Mouse (Mus musculus) hindlimb bud, embryonic 11.5 days (tissue): ENCODE measurements around the gene Slc6a21.

Experiments
- DNase-seq: peaks from one replicate; pipeline ENCODE4 v3.0.0-alpha.2; 2012; ENCODE audit warnings: low read depth, low spot score; ENCODE audit errors: extremely low spot score

Slc6a21 gene

DNA sequence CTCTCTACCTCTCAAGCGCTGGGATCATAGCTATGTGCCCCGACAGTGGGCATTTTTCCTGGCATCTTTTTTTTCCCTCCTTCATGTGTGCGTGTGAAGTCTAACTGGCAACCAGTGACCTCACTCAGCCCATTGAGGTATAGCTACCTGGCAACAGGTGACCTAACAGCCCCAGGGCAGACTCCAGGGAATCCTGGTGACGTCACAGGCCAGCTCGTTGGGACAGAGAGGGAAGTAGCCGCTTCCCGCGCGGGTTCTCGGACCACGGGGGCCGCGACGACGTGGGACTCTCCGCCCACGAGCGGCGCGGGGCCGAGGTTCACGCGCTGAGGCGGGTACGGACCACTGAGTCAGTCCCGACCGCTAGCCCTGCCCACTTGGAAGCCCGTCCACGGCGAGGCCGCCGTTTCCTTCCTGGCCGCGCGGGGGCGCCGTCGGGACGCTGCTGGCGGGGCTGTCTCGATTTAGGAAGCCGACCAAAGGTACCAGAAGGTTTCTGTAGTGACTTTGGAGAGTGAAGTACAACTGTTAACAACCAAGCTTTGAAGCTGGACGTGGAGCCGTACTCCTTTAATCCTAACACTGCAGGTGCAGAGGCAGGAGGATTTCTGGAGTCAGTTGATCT, at the start of gene Slc6a21:
Gene Slc6a21 (plus strand): TSS at position 378 of the 625 bp plus-strand sequence.
- no peak for DNase-seq

DNA sequence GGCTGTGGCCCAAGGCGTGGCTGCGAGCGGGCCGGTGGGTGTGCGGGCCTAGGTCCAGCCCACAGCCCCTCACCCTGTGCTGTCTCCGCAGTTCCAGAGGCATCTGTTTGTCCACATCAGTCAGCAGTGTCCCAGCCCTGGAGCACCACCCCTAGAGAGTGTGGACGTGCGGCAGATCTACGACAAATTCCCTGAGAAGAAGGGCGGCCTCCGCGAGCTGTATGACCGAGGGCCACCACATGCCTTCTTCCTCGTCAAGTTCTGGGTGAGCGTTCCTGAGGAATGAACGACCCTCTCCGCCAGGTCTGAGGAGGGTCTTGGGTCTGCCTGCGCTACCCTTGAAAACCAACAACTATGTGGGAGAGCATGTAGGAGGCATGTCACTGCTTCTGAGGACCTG, 48.8 kb upstream of the Slc6a21 start:
- no peak for DNase-seq

DNA sequence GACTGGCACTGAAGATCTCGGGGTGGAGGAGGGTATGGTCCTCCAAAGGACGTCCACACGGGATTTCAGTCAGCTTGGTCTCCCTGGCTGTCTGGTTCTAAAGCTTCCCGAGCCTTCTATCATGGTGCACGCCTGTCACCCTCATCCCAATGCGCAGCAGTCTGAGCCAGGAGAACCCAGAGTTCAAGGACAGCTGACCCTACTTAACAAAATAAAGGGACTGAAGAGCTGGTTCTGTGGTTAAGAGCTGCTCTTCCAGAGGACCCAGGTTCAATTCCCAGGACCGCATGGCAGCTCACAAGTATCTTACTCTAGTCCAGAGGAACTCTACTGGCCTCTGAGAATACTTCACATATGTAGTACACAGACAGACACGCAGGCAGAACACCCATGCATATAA, 48.3 kb upstream of the Slc6a21 start:
- DNase-seq: no peak

DNA sequence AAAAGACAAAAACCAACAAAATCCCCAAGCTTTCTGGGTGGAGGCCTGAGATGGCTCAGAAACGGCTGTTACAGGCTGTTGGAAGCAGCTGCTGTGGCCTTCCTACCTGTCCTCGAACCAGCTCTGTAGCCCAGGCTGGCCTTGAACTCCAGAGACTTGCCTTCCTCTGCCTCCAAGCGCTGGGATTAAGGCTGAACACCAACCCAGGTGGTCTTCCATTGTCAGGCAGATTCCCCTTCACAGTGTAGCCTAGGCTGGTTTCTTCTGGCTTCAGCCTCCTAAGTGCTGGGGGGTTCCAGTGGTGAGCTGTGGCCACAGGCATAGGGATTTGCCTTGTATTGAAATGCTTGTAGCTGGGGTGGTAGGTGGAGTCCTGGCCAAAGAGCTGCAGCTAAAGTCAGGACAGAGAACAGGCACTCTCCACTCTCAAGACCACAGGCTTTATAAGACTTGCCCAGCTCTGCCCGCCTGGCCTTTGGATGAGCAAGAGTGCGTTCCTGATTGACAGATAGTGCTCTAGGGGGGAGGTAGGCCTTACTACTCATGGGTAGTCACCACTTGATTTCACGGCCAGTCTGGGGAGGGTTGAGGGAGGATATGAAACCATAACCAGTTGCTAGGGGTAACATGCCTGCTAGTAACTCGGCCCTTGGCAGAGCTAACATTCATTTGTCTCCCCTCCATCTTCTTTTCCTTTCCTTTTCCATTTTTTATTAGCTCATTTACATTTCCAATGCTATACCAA, 47.7 kb upstream of the Slc6a21 start:
- DNase-seq: no peak

DNA sequence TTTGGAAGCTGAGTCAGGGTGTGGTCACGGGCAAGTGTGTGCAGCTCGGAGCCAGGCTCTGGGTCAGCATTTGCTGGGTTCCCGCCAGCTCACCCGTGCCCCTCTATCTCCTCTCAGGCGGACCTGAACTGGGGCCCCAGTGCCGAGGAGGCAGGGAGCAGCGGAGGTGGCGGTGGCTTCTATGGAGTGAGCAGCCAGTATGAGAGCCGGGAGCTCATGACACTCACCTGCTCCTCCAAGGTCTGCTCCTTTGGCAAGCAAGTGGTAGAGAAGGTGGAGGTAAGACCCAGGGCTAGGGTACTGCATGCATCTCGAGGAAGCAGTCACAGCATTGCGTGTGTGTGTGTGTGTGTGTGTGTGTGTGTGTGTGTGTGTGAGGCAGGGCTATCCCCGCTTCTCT, 46.1 kb upstream of the Slc6a21 start:
- DNase-seq: no peak

DNA sequence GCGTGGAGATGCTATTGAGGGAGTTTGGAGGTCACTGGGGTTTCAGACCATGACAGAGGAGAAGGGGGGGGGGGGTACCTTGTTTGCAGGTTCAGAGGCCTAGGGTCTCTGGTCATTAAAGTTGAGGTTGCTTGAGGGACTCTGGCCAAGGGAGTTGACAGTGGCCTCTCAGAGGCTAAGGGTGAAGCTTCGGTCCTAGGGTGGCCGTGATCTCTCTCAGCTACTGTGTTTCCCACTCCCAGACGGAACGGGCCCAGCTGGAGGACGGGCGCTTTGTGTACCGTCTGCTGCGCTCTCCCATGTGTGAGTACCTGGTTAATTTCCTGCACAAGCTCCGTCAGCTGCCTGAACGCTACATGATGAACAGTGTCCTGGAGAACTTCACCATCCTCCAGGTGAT, 45.4 kb upstream of the Slc6a21 start:
- DNase-seq: no peak

DNA sequence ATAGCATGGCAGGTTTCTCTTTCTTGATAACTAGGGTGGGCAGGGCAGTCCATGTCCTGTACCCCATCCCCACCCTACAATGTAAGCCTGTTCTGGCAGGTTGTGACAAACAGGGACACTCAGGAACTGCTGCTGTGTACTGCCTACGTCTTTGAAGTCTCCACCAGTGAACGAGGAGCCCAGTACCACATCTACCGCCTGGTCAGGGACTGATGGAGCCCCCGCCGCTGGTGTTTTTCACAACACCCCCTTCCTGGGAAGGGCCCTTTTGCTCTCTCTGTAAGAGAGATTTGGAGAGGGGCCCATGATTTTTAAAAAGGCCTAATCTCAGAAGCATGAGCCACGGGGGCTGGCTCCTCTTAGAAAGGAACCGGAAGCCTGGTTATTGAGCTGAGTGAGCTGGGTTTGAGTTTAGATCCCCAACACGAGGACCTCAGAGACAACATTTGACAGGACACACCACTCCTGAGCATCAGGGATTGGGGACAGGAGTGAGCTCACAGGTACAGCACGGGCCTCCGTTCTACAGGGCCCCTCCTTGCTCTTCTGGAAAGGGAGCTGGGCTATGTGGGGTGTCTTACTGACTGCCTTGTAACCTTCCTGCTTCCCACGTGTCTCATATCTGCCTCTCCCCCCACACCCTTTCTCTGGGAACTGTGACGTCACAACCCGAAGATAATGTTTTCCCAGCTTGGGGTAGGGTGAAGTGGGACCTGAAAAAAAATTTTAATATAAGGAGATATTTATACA, 44.4 kb upstream of the Slc6a21 start:
- no peak for DNase-seq

DNA sequence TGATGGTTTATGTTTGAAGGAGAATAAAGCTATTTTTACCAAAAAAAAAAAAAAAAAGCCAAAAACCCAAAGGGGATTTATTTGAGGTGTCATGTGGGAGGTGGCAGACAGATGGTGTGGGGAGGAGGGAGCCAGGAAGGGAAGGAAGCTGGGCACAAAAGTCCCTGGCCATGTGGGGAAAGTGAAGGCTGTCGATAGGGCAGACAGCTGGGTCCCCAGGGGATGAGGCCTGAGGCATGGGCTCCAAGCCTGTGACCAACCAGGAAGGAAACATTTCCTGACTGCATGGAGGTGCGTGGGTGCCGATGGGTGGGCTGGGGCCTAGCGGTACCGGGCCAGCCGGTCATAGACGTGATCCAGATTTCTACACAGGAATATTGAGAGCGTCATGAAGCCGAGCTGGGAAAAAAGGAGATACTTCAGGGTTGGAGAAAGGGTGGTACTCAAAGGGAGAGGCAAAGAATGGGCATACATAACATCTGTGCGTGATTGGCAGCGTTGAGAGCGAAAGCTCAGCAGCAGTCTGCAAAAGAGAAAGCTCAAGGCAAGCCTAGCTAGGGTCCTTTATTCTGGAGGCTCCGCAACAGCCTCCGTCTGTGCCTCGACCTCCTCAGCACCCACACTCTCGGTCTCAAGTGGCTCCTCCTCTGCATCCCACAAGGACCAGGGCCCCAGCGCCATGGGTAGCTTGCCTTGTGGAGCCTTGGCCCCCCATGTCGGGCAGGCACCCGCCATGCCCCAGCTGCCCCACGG, 43.6 kb upstream of the Slc6a21 start:
- DNase-seq: no peak

DNA sequence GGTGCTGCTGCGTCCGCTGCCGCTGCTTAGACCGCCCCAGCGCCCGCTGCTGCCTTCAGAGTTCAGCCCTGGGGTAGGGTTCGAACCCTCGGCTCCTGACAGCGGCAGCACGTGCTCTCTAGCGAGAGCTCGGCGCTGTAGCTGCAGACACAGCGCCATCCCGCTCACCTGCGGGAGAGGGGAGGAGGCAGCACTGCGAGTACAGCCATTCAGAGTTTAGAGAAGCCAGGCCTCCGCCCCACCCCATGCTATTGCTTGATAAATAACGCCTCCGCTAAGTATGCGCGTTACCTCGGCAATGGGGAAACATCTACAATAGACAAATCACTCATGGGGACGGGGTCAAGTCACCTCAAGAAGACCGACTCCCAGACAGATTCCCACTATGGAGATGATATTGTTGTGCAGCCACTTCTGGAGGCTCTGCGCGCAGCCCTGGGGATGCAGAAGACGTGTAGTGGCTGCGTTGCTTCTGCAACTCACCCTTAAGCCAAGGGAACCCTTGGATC, 42.9 kb upstream of the Slc6a21 start:
- DNase-seq: no peak

DNA sequence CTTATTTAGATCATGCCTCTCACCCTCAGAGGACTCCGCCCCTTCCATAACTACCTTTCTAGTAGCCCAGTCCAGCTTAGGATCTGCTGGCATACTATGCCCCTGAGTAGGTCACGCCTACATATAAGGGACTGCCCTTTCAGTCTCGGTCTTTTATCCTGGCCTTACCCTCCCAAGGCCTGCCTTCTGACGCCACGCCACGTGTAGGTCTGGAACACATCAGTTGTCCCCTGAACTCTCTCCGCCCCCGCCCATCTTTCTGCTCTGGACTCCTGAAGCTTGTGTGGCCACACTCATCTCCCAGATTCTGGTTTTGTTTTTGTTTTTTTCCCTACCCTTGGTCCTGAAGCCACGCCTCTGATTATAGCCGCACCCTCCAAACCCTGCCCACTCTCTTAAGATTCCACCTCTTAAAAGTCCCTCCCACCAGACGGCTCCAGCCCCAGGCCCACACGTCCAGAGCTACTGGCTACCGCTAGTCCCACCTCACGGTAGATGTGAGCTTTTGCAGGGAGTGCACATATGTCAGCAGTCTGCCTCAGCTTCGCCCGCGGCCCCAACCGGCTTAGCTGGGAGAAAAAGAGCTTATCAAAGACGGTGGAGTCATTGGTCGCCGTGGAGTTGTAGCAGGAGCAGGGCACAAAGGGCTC, 42.3 kb upstream of the Slc6a21 start:
- DNase-seq: no peak

DNA sequence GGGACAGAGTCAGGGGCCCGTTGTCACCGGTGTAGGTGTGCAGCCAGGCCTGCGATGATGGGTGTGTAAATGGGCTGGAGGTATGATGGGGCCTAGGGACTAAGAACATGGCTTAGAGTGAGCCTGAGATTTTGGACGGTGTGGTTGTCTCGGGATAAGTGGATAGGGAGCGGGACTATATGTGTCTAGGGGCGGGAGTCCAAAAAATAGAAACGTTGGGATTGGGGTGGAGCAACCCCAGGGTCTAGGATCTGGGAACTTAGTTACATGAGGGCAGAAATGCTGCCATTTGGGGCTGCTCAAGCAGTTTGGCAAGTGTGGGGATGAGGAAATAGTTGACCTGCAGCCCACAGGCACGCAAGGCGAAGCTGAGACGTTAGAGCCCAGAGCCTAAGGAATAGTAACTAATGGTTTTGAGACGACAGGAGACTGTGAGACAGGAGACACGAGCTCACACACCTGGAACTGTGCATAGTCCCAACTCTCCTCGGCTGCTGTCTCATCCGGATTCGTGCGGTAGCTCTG, 41.6 kb upstream of the Slc6a21 start:
- DNase-seq: no peak

DNA sequence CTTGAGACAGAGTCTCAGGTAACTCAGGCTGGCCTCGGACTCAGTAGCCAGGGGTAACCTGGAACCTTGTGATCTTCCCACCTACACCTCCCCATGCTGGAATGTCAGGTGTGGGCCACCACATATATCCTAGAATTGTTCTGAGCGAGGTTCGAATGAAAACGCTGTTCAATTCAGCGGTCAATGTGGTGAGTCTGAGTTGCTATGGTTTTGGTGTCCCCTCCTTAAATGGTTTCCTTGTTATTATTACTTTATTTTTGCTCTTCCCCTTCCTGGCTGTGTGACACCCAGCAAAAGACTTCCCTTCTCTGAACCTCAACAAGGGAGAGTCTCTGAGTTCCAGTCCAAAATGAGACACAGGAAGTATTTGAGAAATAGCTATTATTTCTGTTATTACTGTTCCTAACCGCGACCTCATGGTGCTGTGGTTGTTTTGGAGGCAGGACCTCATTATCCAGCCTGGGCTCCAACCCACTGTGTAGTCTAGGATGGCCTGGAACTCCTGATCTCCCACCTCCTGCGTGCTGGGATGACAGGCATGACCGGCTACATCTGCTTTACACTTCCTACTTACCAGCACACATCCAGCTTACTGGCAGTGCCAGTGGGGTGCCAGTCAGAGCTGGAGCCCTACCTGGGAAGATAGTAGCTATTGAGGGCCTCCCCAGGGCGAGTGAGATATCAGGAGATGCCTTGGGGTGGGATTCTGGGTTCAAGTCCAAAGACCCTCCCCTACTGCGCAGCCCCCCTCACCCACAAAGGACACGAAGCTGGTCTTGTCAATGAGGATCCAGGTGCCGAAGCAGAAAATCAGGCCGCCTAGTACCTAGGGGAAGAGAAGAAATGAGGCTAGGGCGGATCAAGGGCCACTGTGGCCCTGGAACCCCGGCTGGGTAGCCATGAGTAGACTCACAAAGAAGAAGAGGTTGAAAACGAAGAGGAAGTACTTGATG, 39.3 kb upstream of the Slc6a21 start:
- DNase-seq: no peak

DNA sequence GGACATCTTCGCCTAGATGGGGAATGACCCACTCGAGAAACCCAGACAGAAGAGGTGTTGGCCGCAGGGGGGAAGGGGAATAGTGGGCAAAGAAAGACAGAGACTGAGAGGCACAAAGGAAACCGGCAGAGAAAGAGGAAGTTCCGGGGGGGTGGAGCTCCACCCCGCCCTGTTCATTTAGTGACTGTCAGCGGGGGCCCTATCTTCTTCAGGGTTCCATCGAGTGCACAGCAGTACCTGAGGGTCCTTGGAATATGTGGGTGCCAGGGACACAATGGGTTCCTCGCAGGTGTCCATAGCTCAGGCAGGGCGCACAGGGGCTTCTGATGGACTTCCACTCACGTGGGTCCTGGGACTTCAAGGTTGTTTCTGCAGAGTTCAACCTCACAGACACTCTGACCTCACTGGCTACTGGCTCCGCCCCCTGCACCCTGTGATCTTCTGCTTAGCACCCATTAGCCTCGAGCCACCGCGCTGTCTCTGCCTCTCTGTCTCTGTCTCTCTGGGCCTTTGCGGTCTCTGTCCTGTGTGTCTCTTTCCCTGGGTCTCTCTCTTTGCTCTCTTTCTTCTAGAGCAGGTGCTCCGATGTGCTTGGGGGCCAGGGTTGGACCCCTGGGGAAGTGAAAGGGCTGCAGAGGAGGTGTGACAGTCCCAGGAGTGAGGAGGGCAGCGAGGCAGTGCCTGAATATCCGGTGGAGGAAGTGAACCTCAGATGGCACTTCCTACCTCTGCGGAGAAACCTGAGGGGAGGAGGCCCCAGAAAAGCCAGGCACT, 38.4 kb upstream of the Slc6a21 start, which contains the start of gene Cd37:
Gene Cd37 (minus strand): TSS at position 393 of the 774 bp plus-strand sequence.
- no peak for DNase-seq

DNA sequence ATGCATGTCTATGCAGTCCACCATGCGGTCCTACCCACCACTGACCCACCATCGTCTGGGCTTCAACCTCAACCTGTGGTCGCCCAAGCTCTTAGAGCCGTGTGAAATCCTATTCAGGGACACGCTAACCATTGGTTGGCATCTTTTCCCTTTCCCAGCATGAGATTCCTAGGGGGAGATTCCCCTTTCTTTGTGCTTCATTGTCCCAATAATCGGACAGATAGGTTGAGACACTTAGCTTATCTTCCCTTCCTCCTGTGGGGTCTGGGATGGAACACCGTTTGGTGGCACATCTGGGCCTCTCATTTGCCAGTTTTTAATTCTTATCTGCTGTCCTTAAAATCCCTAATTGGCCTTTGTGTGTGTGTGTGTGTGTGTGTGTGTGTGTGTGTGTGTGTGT, 37.2 kb upstream of the Slc6a21 start:
- no peak for DNase-seq

DNA sequence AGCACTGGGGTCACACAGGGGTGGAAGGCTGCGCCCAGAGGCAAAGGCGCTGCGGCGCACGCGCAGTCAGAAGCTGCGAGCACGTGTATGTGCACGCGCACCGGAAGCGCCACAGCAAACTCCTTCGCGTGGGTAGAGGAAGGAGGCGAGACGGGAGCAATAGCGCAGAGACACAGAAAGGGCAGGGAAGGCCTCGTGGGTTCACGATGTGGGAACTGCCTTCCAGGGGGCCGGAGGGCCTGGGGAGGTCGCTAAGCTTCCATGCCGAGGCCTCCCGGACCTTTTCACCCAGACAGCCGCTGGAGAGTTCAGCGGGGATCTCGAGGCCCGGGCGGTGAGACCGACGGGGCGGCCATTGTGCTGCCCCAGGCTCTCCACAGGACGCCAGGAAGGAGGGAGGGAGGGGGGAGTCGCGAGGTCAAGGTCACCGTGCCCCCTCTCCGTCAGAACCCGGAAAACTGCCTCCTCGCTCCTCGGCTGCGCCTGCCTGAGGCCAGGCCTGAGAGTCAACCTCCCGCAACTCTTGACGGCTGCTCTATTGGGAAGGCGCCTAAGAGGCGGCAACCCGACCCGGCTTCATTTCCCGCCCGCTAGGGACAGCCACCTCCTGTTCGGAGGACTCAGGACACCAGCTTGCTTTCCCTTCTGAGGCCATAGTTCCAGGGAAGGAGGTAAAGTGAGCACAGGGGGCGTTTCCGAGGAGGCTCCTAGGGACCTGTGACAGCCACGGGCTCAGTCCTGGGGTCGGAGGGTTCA, 36.5 kb upstream of the Slc6a21 start, which contains the start of gene Slc6a16:
Gene Slc6a16 (plus strand): TSS at position 453 of the 756 bp plus-strand sequence.
- no peak for DNase-seq

DNA sequence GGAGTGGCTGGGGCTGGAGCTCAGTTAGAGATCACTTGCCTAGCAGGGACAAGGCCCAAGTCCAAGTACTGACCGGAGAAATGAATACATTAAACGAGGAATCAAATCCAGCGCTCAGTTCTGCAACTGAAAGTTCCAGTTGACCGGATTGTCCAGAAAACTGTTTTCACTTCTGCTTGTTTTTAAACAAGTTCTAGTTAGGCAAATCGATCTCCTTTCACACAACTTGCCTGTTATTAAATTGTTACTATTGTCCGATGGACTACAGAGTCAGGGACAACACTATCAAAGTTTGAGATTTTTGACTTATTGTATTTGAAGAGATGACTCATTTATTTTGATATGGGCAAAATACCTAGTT, 35.9 kb upstream of the Slc6a21 start:
- no peak for DNase-seq

DNA sequence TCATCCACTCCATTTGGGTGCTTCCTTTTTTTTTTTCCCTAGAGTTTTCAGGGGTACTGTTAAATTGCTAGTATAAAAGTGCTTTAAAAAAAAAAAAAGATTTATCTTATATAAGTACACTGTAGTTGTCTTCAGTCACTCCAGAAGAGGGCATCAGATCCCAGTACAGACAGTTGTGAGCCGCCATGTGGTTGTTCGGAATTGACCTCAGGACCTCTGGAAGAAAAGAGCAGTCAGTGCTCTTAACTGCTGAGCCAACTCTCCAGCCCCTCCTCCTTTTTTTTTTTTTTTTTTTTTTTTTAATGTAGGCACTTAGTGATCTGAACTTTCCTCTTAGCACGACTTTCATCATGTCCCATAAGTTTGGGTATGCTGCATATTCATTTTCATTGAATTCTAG, 29.6 kb upstream of the Slc6a21 start:
- DNase-seq: no peak

DNA sequence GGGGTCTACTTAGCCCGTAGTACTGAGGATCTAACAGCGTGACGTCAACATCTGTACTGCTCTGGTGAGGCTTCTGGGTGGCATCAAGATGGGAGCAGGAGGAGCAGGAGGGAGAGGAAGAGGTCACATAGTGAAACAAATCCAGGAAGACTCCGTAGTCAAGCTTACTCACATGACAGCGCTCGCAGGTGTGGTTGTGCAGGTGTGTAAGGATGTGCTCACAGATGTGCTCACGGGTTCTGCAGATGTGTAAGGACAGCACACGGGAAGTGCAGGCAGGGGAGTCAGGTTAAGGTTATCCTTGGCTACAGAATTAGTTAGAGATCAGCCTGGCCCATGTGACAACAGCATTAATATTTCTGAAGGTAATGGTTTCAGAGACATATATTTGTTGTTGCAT, 23.5 kb upstream of the Slc6a21 start:
- DNase-seq: no peak
